13 mouse cellular contexts compared by ENCODE assay signal in the genomic region with DNA sequence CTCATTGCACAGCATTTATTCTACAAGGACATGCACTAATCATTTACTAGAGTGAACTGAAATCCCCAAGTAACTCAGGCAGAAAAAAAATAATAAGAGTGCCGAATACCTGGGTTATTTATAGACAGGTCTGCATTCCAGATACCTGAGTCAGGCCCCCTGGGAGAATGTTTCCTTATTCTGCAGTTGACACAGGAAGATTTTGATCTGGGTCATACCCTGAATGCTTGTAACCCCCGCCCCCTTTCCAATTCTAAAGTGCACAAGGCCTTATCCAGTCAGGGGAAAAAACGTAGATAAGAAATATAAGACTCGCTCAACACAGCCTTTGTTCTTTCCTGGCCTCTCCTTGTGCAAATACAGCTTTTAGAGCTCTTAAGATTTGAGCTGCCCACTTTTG. TPM values are rescaled to one million over a fixed set of nuclear protein-coding genes. Genes with fewer than 3 reads are reported as not detected.
DNase-seq lines count a peak whose midpoint lies in the region; ATAC-seq lines count a peak whose summit lies in the region.
"Had no signal": no experiment of that assay in that cellular context is flagged by ENCODE, and none has a peak within 500 bp of the region (broad histone marks: within the 10 kb centered on the region; RNA-seq: fewer than 3 reads in every experiment).

No protein-coding gene starts in this region.

- intact Hi-C loops in left cerebral cortex, postnatal 10 days (cut with DNase I) = no loop called here

- no peaks in the 10 kb centered on the region for H3K9me3 ChIP-seq in lung, embryonic 15.5 days
- no peaks in the 10 kb centered on the region for H3K9me3 ChIP-seq in hindbrain, embryonic 16.5 days (ENCODE audit: control insufficient read depth, low read length)
- H3K9me3 ChIP-seq: limb, embryonic 15.5 days had no signal

- H3K27ac ChIP-seq in lung, embryonic 15.5 days = peak overlapping the region; percentile 78
- no peak overlapping the region for H3K27ac ChIP-seq in hindbrain, embryonic 16.5 days (ENCODE audit: low read depth, low read length)
- H3K27ac ChIP-seq: layer of hippocampus, adult 2 months; limb, embryonic 15.5 days had no signal

- H3K9ac ChIP-seq in lung, embryonic 15.5 days = no peak overlapping the region
- H3K9ac ChIP-seq in hindbrain, embryonic 16.5 days (ENCODE audit: low read depth, low read length) = no peak overlapping the region
- H3K9ac ChIP-seq: limb, embryonic 15.5 days had no signal

- no peaks in the 10 kb centered on the region for H3K27me3 ChIP-seq in lung, embryonic 15.5 days
- no peaks in the 10 kb centered on the region for H3K27me3 ChIP-seq in hindbrain, embryonic 16.5 days (replicated peaks; ENCODE audit: control insufficient read depth, insufficient read depth, low read length)
- H3K27me3 ChIP-seq: limb, embryonic 15.5 days had no signal

- WGBS in lung, embryonic 15.5 days = 34% methylated on average over 4 of the region's 4 CpGs
- WGBS in hindbrain, embryonic 16.5 days = 67% methylated on average over 4 of the region's 4 CpGs

- no peak overlapping the region for H3K4me2 ChIP-seq in lung, embryonic 15.5 days
- no peak overlapping the region for H3K4me2 ChIP-seq in hindbrain, embryonic 16.5 days (ENCODE audit: low read length)
- H3K4me2 ChIP-seq: limb, embryonic 15.5 days had no signal

- H3K4me3 ChIP-seq in lung, embryonic 15.5 days = no peak overlapping the region
- no peak overlapping the region for H3K4me3 ChIP-seq in hindbrain, embryonic 16.5 days (ENCODE audit: low read length)
- H3K4me3 ChIP-seq: layer of hippocampus, adult 2 months; limb, embryonic 15.5 days had no signal

- no peaks in the 10 kb centered on the region for H3K36me3 ChIP-seq in lung, embryonic 15.5 days
- H3K36me3 ChIP-seq in hindbrain, embryonic 16.5 days (ENCODE audit: control insufficient read depth, insufficient read depth, low read length) = no peaks in the 10 kb centered on the region
- H3K36me3 ChIP-seq: limb, embryonic 15.5 days had no signal

- peak; percentile 58 to 61 for DNase-seq in urinary bladder, postnatal 36 days (ENCODE audit: low spot score in 2 of 2)
- DNase-seq in urinary bladder, adult 2 months (ENCODE audit: low spot score) = no peak
- DNase-seq in kidney, adult 8-10 months = peak; percentile 81 to 88
- no peak for DNase-seq in cerebellum, adult 8-10 months
- no peak for DNase-seq in left cerebral cortex, postnatal 10 days (ENCODE audit: extremely low spot score in 1 of 2, low spot score in 2 of 2)
- no peak for DNase-seq in right cerebral cortex, postnatal 4 days
- DNase-seq: cerebellum, postnatal 36 days; gastrocnemius, postnatal 36 days; retina, postnatal 1 day had no signal

- peaks cover 5% of the 10 kb centered on the region for H3K4me1 ChIP-seq in lung, embryonic 15.5 days
- H3K4me1 ChIP-seq in hindbrain, embryonic 16.5 days (ENCODE audit: control insufficient read depth, insufficient read depth, low read depth, low read length) = no peaks in the 10 kb centered on the region

- ATAC-seq in lung, embryonic 15.5 days (ENCODE audit: borderline replicate concordance, extremely low read depth, low FRiP score, low TSS enrichment) = peak; percentile 86
- no peak for ATAC-seq in hindbrain, embryonic 16.5 days

RNA-seq across cellular contexts. Expression of a gene that starts 19.1 kb away (rescaled TPM):
- polyA plus RNA-seq in urinary bladder, adult 2 months (2012; rRNA removed) = 15.6 and 17.2 TPM in 2 replicates
- 6.4 and 7.3 TPM in 2 replicates for polyA plus RNA-seq in lung, embryonic 15.5 days (2015; fragmentation: Nextera tagmentation; extraction: Ambion mirVana)
- total RNA-seq in left cerebral cortex, postnatal 10 days (2021) = under 1 TPM in 1 of 2 experiments, not detected in 1; 0.14 TPM
- polyA plus RNA-seq in hindbrain, embryonic 16.5 days (2015; fragmentation: Nextera tagmentation; extraction: Ambion mirVana) = 0.14 and 0.19 TPM in 2 replicates
- total RNA-seq: layer of hippocampus, adult 2 months had no signal

Comparison
In these comparisons a context has a peak if more than half of its experiments do, and no peak if none do; other contexts are left out.
1. DNase-seq: peak in urinary bladder, postnatal 36 days (2 of 2) and kidney, adult 8-10 months (2 of 2); none in urinary bladder, adult 2 months (single experiment), cerebellum, adult 8-10 months (single experiment), left cerebral cortex, postnatal 10 days (0 of 2) and right cerebral cortex, postnatal 4 days (single experiment).